8 mouse cellular contexts compared by ENCODE assay signal in the genomic region with DNA sequence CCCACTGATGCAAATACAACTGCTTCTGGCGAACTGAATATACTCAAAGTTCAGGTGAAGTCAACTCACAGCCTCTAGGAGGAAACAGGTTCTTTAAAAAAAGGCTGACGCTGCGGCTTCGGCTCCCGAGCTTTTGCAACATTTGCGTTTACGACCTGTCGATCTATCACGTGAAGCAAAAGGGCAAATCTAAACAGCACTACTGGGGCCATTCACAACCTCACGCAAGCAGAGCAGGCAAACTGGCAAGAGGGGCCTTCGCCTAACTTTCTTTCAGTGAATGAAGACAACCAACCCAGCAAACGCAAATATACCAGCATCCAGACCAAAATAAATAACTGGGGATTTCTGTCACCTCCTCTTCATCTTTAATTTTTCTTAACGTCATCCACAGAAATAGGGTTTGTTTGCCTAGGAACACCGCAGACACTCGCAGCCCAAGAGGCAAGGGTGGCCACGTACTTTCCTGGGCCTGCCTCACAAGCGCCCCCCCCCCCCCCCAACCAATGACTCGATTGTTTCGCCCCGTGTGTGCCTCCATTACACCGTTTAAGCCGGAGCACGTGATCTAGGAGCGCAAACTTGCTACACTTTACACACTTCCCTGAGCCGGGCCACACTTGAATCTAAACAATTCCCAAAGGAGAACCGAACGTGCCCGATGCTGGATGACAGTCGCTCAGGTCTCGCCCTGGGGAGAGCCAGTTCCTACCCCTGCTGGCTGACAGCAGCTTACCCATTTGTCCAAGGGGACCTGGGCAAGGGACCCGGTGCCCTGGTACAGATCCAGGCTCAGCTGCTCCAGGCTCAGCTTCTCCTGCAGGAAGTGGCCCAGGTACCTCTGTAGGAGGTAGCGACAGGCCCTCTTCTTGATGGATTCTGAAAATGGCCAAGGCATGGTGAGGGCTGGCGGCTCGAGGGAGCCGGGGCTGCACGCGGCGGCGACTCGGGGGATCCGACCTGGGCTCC. TPM values are rescaled to one million over a fixed set of nuclear protein-coding genes. Genes with fewer than 3 reads are reported as not detected.
DNase-seq lines count a peak whose midpoint lies in the region; ATAC-seq and TF ChIP-seq lines count a peak whose summit lies in the region.

TSS of gene Gskip (plus strand) at position 897 of the 969 bp plus-strand sequence.

- H3K4me3 ChIP-seq in ES-E14 (ENCODE audit: insufficient read depth in 1 of 2, low read depth in 1 of 2, low read length in 2 of 2, poor library complexity in 1 of 2, severe bottlenecking in 1 of 2): peak within 1 kb of the TSS; percentile 88 to 99
- peak within 1 kb of the TSS; percentile 95 for H3K4me3 ChIP-seq in forebrain, embryonic 10.5 days
- H3K4me3 ChIP-seq in heart, embryonic 16.5 days (ENCODE audit: low read length): peak within 1 kb of the TSS; percentile 96
- H3K4me3 ChIP-seq in neural tube, embryonic 13.5 days: peak within 1 kb of the TSS; percentile 98

- WGBS in forebrain, embryonic 10.5 days: 3% methylated on average over 41 of the region's 41 CpGs
- WGBS in heart, embryonic 16.5 days: 1% methylated on average over 41 of the region's 41 CpGs
- WGBS in neural tube, embryonic 13.5 days: under 1% methylated on average over 41 of the region's 41 CpGs

- H3K4me2 ChIP-seq in heart, embryonic 16.5 days (ENCODE audit: low read depth, low read length): peak within 1 kb of the TSS; percentile 92
- peak within 1 kb of the TSS; percentile 93 for H3K4me2 ChIP-seq in neural tube, embryonic 13.5 days

- peak within 1 kb of the TSS; percentile 93 for H3K9ac ChIP-seq in ES-E14 (ENCODE audit: insufficient read depth, low read depth, low read length, poor library complexity, severe bottlenecking)
- peak within 1 kb of the TSS; percentile 97 for H3K9ac ChIP-seq in heart, embryonic 16.5 days (ENCODE audit: low read length)
- peak within 1 kb of the TSS; percentile 94 for H3K9ac ChIP-seq in neural tube, embryonic 13.5 days

- in situ Hi-C loops in ES-E14 (cut with MboI; ENCODE audit: low sequenced_read_pairs in 2 of 2, unreplicated experiment in 2 of 2): no loop called here

- no peaks in the 10 kb centered on the region for H3K9me3 ChIP-seq in ES-E14 (ENCODE audit: control insufficient read depth, insufficient read depth, low read depth, low read length)
- no peaks in the 10 kb centered on the region for H3K9me3 ChIP-seq in forebrain, embryonic 10.5 days
- no peaks in the 10 kb centered on the region for H3K9me3 ChIP-seq in heart, embryonic 16.5 days (replicated peaks; ENCODE audit: control insufficient read depth, low read length)
- H3K9me3 ChIP-seq in neural tube, embryonic 13.5 days: no peaks in the 10 kb centered on the region

- no peaks in the 10 kb centered on the region for H3K36me3 ChIP-seq in ES-E14 (ENCODE audit: control insufficient read depth, insufficient read depth, low read length, poor library complexity, severe bottlenecking)
- H3K36me3 ChIP-seq in forebrain, embryonic 10.5 days (replicated peaks): peaks cover 13% of the 10 kb centered on the region
- H3K36me3 ChIP-seq in heart, embryonic 16.5 days (ENCODE audit: control insufficient read depth, insufficient read depth): no peaks in the 10 kb centered on the region
- peaks cover 5% of the 10 kb centered on the region for H3K36me3 ChIP-seq in neural tube, embryonic 13.5 days

- no peaks in the 10 kb centered on the region for H3K27me3 ChIP-seq in forebrain, embryonic 10.5 days (ENCODE audit: poor library complexity, severe bottlenecking)
- no peaks in the 10 kb centered on the region for H3K27me3 ChIP-seq in heart, embryonic 16.5 days (ENCODE audit: control insufficient read depth, insufficient read depth, low read length)
- no peaks in the 10 kb centered on the region for H3K27me3 ChIP-seq in neural tube, embryonic 13.5 days

- H3K27ac ChIP-seq in ES-E14 (ENCODE audit: insufficient read depth, low read depth, low read length, poor library complexity, severe bottlenecking): peak within 1 kb of the TSS; percentile 68
- peak within 1 kb of the TSS; percentile 91 for H3K27ac ChIP-seq in forebrain, embryonic 10.5 days
- peak within 1 kb of the TSS; percentile 94 for H3K27ac ChIP-seq in heart, embryonic 16.5 days (ENCODE audit: low read length)
- peak within 1 kb of the TSS; percentile 96 for H3K27ac ChIP-seq in neural tube, embryonic 13.5 days (replicated peaks)

- H3K4me1 ChIP-seq in ES-E14 (ENCODE audit: control insufficient read depth in 2 of 2, insufficient read depth in 2 of 2, low read length in 2 of 2, poor library complexity in 1 of 2): no peaks in the 10 kb centered on the region; a peak in 2 of 4 replicates
- H3K4me1 ChIP-seq in forebrain, embryonic 10.5 days: peaks cover 40% of the 10 kb centered on the region
- peaks cover 18% of the 10 kb centered on the region for H3K4me1 ChIP-seq in heart, embryonic 16.5 days (ENCODE audit: control insufficient read depth, insufficient read depth, low read length)
- H3K4me1 ChIP-seq in neural tube, embryonic 13.5 days (replicated peaks): peaks cover 42% of the 10 kb centered on the region

- ATAC-seq in heart, embryonic 16.5 days (replicated peaks; ENCODE audit: extremely low read depth, insufficient read depth, low FRiP score): peak; percentile 47
- peak; percentile 69 for ATAC-seq in neural tube, embryonic 13.5 days (ENCODE audit: low read depth)

- peak; percentile 22 for DNase-seq in ES-E14 (ENCODE audit: low read depth, low spot score)
- peak; percentile 47 for DNase-seq in c-Kit-negative CD71-positive TER-119-positive erythroid progenitor cells, embryonic 14.5 days (ENCODE audit: low read depth, low spot score)
- peak; percentile 58 for DNase-seq in forebrain, embryonic 10.5 days (ENCODE audit: extremely low spot score, low spot score)
- DNase-seq in kidney, postnatal 36 days: peak; percentile 61 to 67
- DNase-seq in lung, adult 18-20 months: peak; percentile 24 to 52
- peak; percentile 25 to 35 for DNase-seq in thymus, postnatal 10 days (ENCODE audit: low spot score in 2 of 2)

TF ChIP-seq in ES-E14, 5 proteins besides CTCF, POLR2A, EP300 and RAD21:
- TF ChIP-seq CHD2 (IDR thresholded peaks at IDR 0.05; ENCODE audit: low read depth, low read length): no peak
- peak; percentile 88 for TF ChIP-seq MAFK (IDR thresholded peaks at IDR 0.05; ENCODE audit: insufficient read depth, low read depth, low read length)
- no peak for TF ChIP-seq ZNF384 (IDR thresholded peaks at IDR 0.05; ENCODE audit: low read depth, low read length)
TF ChIP-seq in ES-E14: peak in this region for 1.

RNA-seq across cellular contexts. Expression of gene Gskip, which starts in this region (rescaled TPM):
- 7.2 and 8.6 TPM in 2 replicates for total RNA-seq in ES-E14 (2012; rRNA removed)
- polyA plus RNA-seq in forebrain, embryonic 10.5 days (2016; fragmentation: Nextera tagmentation; extraction: Ambion mirVana): 33.2 and 34.0 TPM in 2 replicates
- polyA plus RNA-seq in heart, embryonic 16.5 days (2015; fragmentation: Nextera tagmentation; extraction: Ambion mirVana): 19.8 and 21.4 TPM in 2 replicates
- polyA plus RNA-seq in neural tube, embryonic 13.5 days (2015; fragmentation: Nextera tagmentation; extraction: Ambion mirVana): 33.3 and 33.4 TPM in 2 replicates

Comparison
In these comparisons a context has a peak if more than half of its experiments do, and no peak if none do; other contexts are left out.
1. Peak in every context shown above with its lines: DNase-seq, ATAC-seq, H3K4me3 ChIP-seq and H3K27ac ChIP-seq.